Mouse (Mus musculus) embryonic fibroblast, embryonic 13.5 days (primary cell): ENCODE results near the gene Btbd11.

Source experiments
- CTCF ChIP-seq: IDR thresholded peaks from 2 replicates; pipeline ENCODE4 v1.5.1; 2011; ENCODE audit warnings: mild to moderate bottlenecking, control low read depth, low read length, moderate library complexity, borderline replicate concordance; ENCODE audit not compliant: insufficient read depth
- POLR2A ChIP-seq: IDR thresholded peaks from 2 replicates; pipeline ENCODE4 v1.6.1; 2011; ENCODE audit warnings: low read depth, mild to moderate bottlenecking, control low read depth, low read length, moderate library complexity

GRCm38 (mm10) chr10:85508193-85508794 lies 121.7 kb downstream of the Btbd11 start:
- TF ChIP-seq POLR2A (no peak), CTCF (no peak)
